Mouse (Mus musculus) heart, postnatal 0 days (tissue): ENCODE results near the gene Gabbr2.

Experiments used
- CTCF ChIP-seq: IDR thresholded peaks from 2 replicates; pipeline ENCODE4 v1.5.1; 2016; ENCODE audit warnings: antibody characterized with exemption, control low read depth, low read depth
- EP300 ChIP-seq: IDR thresholded peaks from 2 replicates; pipeline ENCODE4 v1.6.1; 2016; ENCODE audit warnings: antibody characterized with exemption, low read depth

- TF ChIP-seq CTCF, result no peak
- TF ChIP-seq EP300, result no peak
These were observed 72.5 kb downstream of the Gabbr2 start for GRCm38 (mm10) chr4:46919144-46919543.
